Mouse (Mus musculus): ENCODE results near the gene Tead1.

GRCm38 (mm10) chr7:112946706-112947105 lies 267.6 kb downstream of the Tead1 start:
- no peak for TF ChIP-seq POLR2A (IDR thresholded peaks at IDR 0.05; ENCODE audit: control insufficient read depth, extremely low read depth, insufficient read depth, low read length, poor library complexity)
- TF ChIP-seq CTCF (IDR thresholded peaks at IDR 0.05; ENCODE audit: borderline replicate concordance, control insufficient read depth, extremely low read depth, insufficient read depth, low read length, poor library complexity) = no peak
